8 mouse cellular contexts compared by ENCODE assay signal in the genomic region with DNA sequence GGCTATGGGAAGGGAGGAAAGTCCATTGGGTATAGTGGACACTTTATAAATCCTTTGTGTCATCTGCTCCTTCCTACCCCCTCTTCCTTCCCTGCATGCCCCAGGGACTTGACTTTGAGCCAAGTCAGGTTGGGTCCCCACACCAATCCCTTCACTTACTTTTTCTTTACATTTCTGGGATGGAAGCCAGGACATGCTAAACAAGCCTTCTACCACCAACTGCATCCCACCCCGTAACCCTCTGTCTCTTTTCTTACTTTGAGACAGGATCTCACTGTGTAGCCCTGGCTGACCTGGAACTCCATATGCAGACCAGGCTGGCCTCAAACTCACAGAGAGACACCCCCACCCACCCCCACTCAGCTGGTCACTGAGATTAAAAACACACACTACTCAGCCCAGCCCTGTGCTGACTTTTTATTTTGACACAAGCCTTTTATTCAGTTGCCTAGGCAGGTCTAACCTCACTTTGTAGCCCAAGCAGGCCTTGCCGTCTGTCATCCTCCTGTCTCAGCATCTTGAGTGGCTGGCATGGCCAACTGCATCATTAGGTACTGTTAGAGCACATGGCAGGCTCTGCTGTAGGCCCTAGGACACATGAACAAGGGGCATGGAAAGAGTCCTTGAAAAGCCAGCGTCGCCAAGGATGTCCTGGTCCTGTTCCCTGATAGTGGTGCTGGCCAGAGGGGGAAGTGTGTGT. TPM values are rescaled to one million over a fixed set of nuclear protein-coding genes. Genes with fewer than 3 reads are reported as not detected.
A peak's percentile ranks its signal among the peaks of the same experiment; 100 is the strongest.
DNase-seq lines count a peak whose midpoint lies in the region; ATAC-seq and TF ChIP-seq lines count a peak whose summit lies in the region.

No protein-coding gene starts in this region.

- H3K9ac ChIP-seq in hindbrain, embryonic 13.5 days, result no peak overlapping the region
- no peak overlapping the region; the same call in 1 of the 2 replicates for H3K9ac ChIP-seq in limb, embryonic 11.5 days (ENCODE audit: low read length)
- H3K9ac ChIP-seq in midbrain, embryonic 11.5 days (ENCODE audit: low read length), result no peak overlapping the region

- no peaks in the 10 kb centered on the region for H3K9me3 ChIP-seq in hindbrain, embryonic 10.5 days
- no peaks in the 10 kb centered on the region for H3K9me3 ChIP-seq in hindbrain, embryonic 13.5 days
- H3K9me3 ChIP-seq in limb, embryonic 11.5 days (ENCODE audit: control insufficient read depth, low read length), result no peaks in the 10 kb centered on the region
- no peaks in the 10 kb centered on the region for H3K9me3 ChIP-seq in midbrain, embryonic 11.5 days (ENCODE audit: control insufficient read depth, low read length)

- TF ChIP-seq POLR2A in testis, adult 2 months (IDR thresholded peaks at IDR 0.05; ENCODE audit: control insufficient read depth, low read depth, low read length), result no peak

- peaks cover 35% of the 10 kb centered on the region for H3K27me3 ChIP-seq in hindbrain, embryonic 10.5 days (ENCODE audit: insufficient read depth, poor library complexity, severe bottlenecking)
- H3K27me3 ChIP-seq in hindbrain, embryonic 13.5 days, result peaks cover 30% of the 10 kb centered on the region
- peaks cover 2% of the 10 kb centered on the region; the same call in 1 of the 2 replicates for H3K27me3 ChIP-seq in testis, adult 2 months (ENCODE audit: control insufficient read depth, insufficient read depth, low read length)
- no peaks in the 10 kb centered on the region for H3K27me3 ChIP-seq in limb, embryonic 11.5 days (ENCODE audit: control insufficient read depth, insufficient read depth, low read length)
- H3K27me3 ChIP-seq in midbrain, embryonic 11.5 days (ENCODE audit: control insufficient read depth, insufficient read depth, low read length), result no peaks in the 10 kb centered on the region; the same call in none of the 2 replicates

- no peak overlapping the region for H3K4me2 ChIP-seq in hindbrain, embryonic 13.5 days
- H3K4me2 ChIP-seq in limb, embryonic 11.5 days (ENCODE audit: low read depth, severe bottlenecking), result no peak overlapping the region
- no peak overlapping the region for H3K4me2 ChIP-seq in midbrain, embryonic 11.5 days

- H3K36me3 ChIP-seq in hindbrain, embryonic 10.5 days, result no peaks in the 10 kb centered on the region
- H3K36me3 ChIP-seq in hindbrain, embryonic 13.5 days, result no peaks in the 10 kb centered on the region
- H3K36me3 ChIP-seq in testis, adult 2 months (ENCODE audit: control insufficient read depth, insufficient read depth, low read length), result no peaks in the 10 kb centered on the region
- H3K36me3 ChIP-seq in limb, embryonic 11.5 days (ENCODE audit: control insufficient read depth, insufficient read depth, low read length), result no peaks in the 10 kb centered on the region
- H3K36me3 ChIP-seq in midbrain, embryonic 11.5 days (ENCODE audit: control insufficient read depth, insufficient read depth, low read length), result no peaks in the 10 kb centered on the region

- no peak for ATAC-seq in hindbrain, embryonic 13.5 days (ENCODE audit: low FRiP score)
- ATAC-seq in limb, embryonic 11.5 days (ENCODE audit: insufficient number of reproducible peaks, low FRiP score, low TSS enrichment, low read depth), result no peak
- no peak for ATAC-seq in midbrain, embryonic 11.5 days (ENCODE audit: low FRiP score)

- 88% methylated on average over 4 of the region's 4 CpGs for WGBS in hindbrain, embryonic 10.5 days
- 81% methylated on average over 4 of the region's 4 CpGs for WGBS in hindbrain, embryonic 13.5 days
- WGBS in limb, embryonic 11.5 days, result 74% methylated on average over 4 of the region's 4 CpGs
- 87% methylated on average over 4 of the region's 4 CpGs for WGBS in midbrain, embryonic 11.5 days

- no peak for TF ChIP-seq CTCF in testis, adult 2 months (IDR thresholded peaks at IDR 0.05; ENCODE audit: control insufficient read depth, insufficient read depth, insufficient replicate concordance, low read depth, low read length)

- DNase-seq in hindbrain, embryonic 10.5 days (ENCODE audit: low spot score), result no peak
- no peak for DNase-seq in testis, postnatal 10 days (ENCODE audit: low spot score)
- no peak for DNase-seq in limb, embryonic 11.5 days (ENCODE audit: low spot score)
- DNase-seq in cerebellum, adult 8-10 months, result no peak
- DNase-seq in cerebellum, postnatal 25 days, result no peak
- DNase-seq in midbrain, embryonic 11.5 days (ENCODE audit: low spot score, missing footprints), result no peak

- 0 out of 2 replicates have a peak overlapping the region, but pooled peaks have one; percentile 36 for H3K27ac ChIP-seq in hindbrain, embryonic 10.5 days
- no peak overlapping the region for H3K27ac ChIP-seq in hindbrain, embryonic 13.5 days
- H3K27ac ChIP-seq in testis, adult 2 months (ENCODE audit: control insufficient read depth, insufficient read depth, low read depth, low read length), result peak overlapping the region; percentile 21; the same call in 1 of the 2 replicates
- H3K27ac ChIP-seq in limb, embryonic 11.5 days (replicated peaks; ENCODE audit: low read depth, low read length), result peak overlapping the region; percentile 4
- H3K27ac ChIP-seq in midbrain, embryonic 11.5 days (ENCODE audit: low read depth, low read length), result no peak overlapping the region

- peaks cover 63% of the 10 kb centered on the region for H3K4me1 ChIP-seq in hindbrain, embryonic 10.5 days (replicated peaks)
- peaks cover 36% of the 10 kb centered on the region for H3K4me1 ChIP-seq in hindbrain, embryonic 13.5 days (replicated peaks)
- H3K4me1 ChIP-seq in testis, adult 2 months (ENCODE audit: control insufficient read depth, insufficient read depth, low read length), result peaks cover 25% of the 10 kb centered on the region
- peaks cover 50% of the 10 kb centered on the region for H3K4me1 ChIP-seq in limb, embryonic 11.5 days (ENCODE audit: control insufficient read depth, insufficient read depth, low read length)
- H3K4me1 ChIP-seq in midbrain, embryonic 11.5 days (ENCODE audit: control insufficient read depth, insufficient read depth, low read length), result peaks cover 17% of the 10 kb centered on the region

- H3K4me3 ChIP-seq in hindbrain, embryonic 10.5 days, result no peak overlapping the region
- no peak overlapping the region for H3K4me3 ChIP-seq in hindbrain, embryonic 13.5 days
- no peak overlapping the region for H3K4me3 ChIP-seq in testis, adult 2 months (ENCODE audit: control insufficient read depth, low read depth, low read length)
- H3K4me3 ChIP-seq in limb, embryonic 11.5 days (ENCODE audit: low read depth, low read length), result no peak overlapping the region
- no peak overlapping the region for H3K4me3 ChIP-seq in midbrain, embryonic 11.5 days (ENCODE audit: low read depth, low read length)

RNA-seq across cellular contexts. Expression of a gene that starts 38.2 kb away (rescaled TPM):
- polyA plus RNA-seq in hindbrain, embryonic 10.5 days (2016; fragmentation: Nextera tagmentation; extraction: Ambion mirVana), result 385 and 396 TPM in 2 replicates
- polyA plus RNA-seq in hindbrain, embryonic 13.5 days (2015; fragmentation: Nextera tagmentation; extraction: Ambion mirVana), result 310 and 311 TPM in 2 replicates
- 17.9 and 21.6 TPM in 2 replicates for polyA plus RNA-seq in testis, adult 2 months (2012; rRNA removed)
- polyA plus RNA-seq in limb, embryonic 11.5 days (2014; fragmentation: Nextera tagmentation; extraction: Ambion mirVana), result 264 and 267 TPM in 2 replicates
- polyA plus RNA-seq in midbrain, embryonic 11.5 days (2014; fragmentation: Nextera tagmentation; extraction: Ambion mirVana), result 252 and 273 TPM in 2 replicates

RNA-seq across cellular contexts. Expression of a gene that starts 55.7 kb away (rescaled TPM):
- 45.3 and 45.5 TPM in 2 replicates for polyA plus RNA-seq in hindbrain, embryonic 10.5 days (2016; fragmentation: Nextera tagmentation; extraction: Ambion mirVana)
- polyA plus RNA-seq in hindbrain, embryonic 13.5 days (2015; fragmentation: Nextera tagmentation; extraction: Ambion mirVana), result 7.5 and 7.9 TPM in 2 replicates
- polyA plus RNA-seq in testis, adult 2 months (2012; rRNA removed), result 7.9 TPM in 2 replicates
- 102 and 104 TPM in 2 replicates for polyA plus RNA-seq in limb, embryonic 11.5 days (2014; fragmentation: Nextera tagmentation; extraction: Ambion mirVana)
- polyA plus RNA-seq in midbrain, embryonic 11.5 days (2014; fragmentation: Nextera tagmentation; extraction: Ambion mirVana), result 18.4 and 20.8 TPM in 2 replicates

Comparison
In these comparisons a context has a peak if more than half of its experiments do, and no peak if none do; other contexts are left out.
1. H3K27ac ChIP-seq: peak in hindbrain, embryonic 10.5 days (single experiment), testis, adult 2 months (single experiment) and limb, embryonic 11.5 days (single experiment); none in hindbrain, embryonic 13.5 days (single experiment) and midbrain, embryonic 11.5 days (single experiment).
2. RNA of a gene that starts 38.2 kb away (polyA plus RNA-seq): 385 to 396 TPM in hindbrain, embryonic 10.5 days, 310 to 311 TPM in hindbrain, embryonic 13.5 days, 252 to 273 TPM in midbrain, embryonic 11.5 days and 264 to 267 TPM in limb, embryonic 11.5 days; 17.9 to 21.6 TPM in testis, adult 2 months; every median in the first group is over 10 times any median in the second.